Mouse (Mus musculus) brain, embryonic 14.5 days (tissue): ENCODE results near the gene Scamp5. TPM values are rescaled to one million over a fixed set of nuclear protein-coding genes. Genes with fewer than 3 reads are reported as not detected.

Experiments used
- DNase-seq: peaks from one replicate; pipeline ENCODE4 v3.0.0-alpha.2; 2011; ENCODE audit warnings: low read depth
- CTCF ChIP-seq: fragments of 200-500 bp; IDR thresholded peaks from 2 replicates; pipeline ENCODE4 v1.5.1; 2012; ENCODE audit warnings: inconsistent platforms, mild to moderate bottlenecking, moderate library complexity, borderline replicate concordance; ENCODE audit not compliant: insufficient read depth, insufficient read length; ENCODE audit errors: extremely low read depth
- POLR2A ChIP-seq: fragments of 200-500 bp; IDR thresholded peaks from 2 replicates; pipeline ENCODE4 v1.6.1; 2012; ENCODE audit warnings: mild to moderate bottlenecking, inconsistent platforms, borderline replicate concordance; ENCODE audit not compliant: poor library complexity, insufficient read depth, insufficient read length, severe bottlenecking; ENCODE audit errors: extremely low read depth
- polyA plus RNA-seq: library from polyadenylated mRNA; depleted of rRNA; stranded (reverse); fragments of >200 nt; gene quantifications from 2 replicates; pipeline ENCODE4 v1.2.3, GENCODE M21; 2012; rRNA removed

The Scamp5 gene
- polyA plus RNA-seq, 1 experiment = 222 TPM

DNA sequence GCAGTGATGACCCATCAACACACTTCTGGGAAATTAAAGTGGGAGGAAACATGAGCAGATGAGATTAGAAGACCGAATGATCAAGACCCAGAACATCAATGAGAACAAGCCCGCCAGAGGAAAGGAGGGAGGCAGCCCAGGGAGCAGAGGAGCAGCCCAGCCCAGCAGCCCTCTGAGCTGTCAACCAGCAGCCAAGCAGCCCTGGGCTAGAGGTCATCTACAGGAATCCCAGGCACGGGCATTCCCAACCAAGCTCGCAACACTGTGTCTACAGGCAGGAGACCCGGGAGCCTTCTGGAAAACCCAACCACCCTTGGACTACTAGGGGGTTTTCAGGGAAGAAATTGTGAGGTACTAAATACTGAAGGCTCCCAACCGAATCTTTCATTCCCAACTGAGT, 43.8 kb downstream of the Scamp5 start:
- DNase-seq = no peak

DNA sequence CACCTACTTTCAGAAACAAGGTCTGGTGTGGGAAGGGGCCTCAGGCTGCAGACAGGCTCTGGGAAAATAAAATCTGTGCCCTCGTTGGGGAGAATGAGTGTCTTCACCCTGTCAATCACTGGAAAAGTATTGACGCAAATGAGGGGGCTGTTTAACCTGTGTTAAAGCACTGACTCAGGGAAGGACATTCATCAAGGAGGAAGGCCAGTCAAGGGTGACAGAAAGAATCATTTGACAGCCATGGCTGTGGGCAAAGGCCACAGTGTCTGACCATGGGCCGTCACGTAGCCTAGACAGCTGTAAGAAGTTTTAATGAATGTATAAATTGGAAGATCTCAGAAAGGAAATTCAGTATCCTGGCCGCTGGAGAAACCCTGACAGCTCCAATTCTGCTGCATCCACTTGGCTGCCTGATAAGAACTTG, 46.2 kb downstream of the Scamp5 start:
- TF ChIP-seq POLR2A = no peak
- no peak for TF ChIP-seq CTCF
- DNase-seq = no peak

More for the DNA sequence above, 43.8 kb downstream of the Scamp5 start:
- no peak for TF ChIP-seq CTCF
- TF ChIP-seq POLR2A = no peak

DNA sequence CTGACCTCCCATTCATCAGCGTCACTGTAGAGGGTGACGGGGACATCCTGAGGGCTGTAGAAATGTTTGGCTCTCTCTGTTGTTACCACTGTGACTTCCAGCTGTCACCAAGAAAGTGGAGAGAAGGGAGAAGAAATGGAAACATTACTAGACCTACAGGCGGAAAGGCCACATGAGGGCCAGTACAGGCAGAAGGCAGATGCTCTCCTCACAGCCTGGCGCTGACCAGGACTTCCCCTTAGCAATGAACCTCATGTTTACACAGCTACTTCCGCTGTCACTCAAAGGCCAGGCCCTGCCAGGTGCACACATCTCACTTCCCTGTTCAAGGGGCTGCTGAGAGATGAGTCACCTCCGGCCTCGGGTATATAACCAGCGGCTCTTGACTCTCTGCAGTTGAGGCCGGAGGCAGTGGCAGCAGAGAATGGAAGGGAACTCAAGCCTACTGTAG, 46.7 kb downstream of the Scamp5 start:
- TF ChIP-seq POLR2A (no peak), CTCF (no peak)
- peak; percentile 19 for DNase-seq

DNA sequence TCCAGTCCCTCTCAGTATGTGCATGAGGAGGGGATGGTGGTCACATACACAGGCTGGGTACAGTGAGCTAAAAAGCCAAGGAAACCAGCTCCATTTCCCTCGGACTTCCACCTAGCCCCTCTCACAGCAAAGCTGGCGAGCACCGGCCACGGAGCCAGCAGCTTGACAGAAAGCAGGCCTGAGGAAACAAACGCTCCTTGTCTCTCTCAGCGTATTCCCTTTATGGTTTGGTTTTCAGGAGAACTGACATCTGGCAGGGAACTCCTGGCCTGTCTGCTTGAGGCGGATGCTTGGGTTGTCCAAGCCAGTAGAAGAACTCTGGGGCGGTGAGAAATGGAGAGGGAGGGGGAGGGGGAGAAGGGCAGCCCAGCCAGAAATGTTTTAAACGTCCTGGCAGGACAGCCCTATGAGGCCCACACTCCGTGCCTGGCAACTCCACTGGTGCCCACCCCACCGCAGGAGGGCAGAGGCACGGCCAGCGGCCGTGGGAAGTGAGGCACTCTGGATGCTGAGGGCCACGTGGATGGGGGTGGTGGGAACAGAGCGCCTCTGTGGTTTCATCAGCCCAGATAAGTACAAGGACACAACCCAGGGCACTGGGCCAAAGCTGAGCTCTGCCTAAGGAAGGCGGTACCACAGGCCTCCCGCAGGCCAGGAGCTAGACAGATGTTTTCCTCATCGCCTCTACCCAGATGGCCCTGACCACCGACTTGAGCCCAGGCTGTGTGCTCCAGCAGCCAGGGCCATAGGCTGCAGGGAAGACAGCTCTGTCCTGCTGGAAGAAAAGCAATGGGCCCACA, 47.3 kb downstream of the Scamp5 start:
- no peak for TF ChIP-seq POLR2A

DNA sequence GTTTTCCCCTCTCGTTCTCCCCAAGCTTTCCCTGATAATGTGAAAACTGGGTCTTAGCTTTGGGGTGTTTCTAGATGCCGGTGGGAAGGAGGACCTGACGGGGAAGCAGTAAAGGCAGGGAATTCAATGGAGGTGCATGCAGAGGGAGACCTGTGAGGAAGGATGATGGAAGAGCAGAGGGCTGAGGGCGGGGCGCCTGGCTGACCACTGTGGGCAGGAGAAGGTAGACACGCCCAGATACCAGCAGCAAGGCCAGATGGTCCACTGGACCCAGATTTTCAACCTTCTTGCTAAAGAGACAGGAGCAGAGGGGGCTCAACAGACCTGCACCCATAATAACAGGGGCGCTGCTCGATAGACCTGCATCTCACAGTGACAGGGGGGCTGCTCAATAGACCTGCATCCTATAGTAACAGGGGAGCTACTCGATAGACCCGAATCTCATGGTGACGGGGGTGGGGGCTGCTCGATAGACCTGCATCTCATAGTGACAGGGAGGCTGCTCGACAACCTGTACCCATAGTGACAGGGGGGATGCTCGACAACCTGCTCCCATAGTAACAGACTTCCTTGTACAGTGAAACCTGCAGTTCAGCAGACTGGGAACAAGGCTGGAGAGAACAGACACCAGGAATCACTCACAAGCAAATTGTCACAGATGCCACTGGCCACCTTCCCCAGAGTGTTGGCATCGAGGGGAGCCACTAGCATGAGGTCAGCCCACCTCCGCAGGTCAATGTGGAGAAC, 48.2 kb downstream of the Scamp5 start:
- TF ChIP-seq POLR2A = no peak
- TF ChIP-seq CTCF = no peak
- DNase-seq = no peak

More for the DNA sequence above, 47.3 kb downstream of the Scamp5 start:
- peak; percentile 72 for DNase-seq

DNA sequence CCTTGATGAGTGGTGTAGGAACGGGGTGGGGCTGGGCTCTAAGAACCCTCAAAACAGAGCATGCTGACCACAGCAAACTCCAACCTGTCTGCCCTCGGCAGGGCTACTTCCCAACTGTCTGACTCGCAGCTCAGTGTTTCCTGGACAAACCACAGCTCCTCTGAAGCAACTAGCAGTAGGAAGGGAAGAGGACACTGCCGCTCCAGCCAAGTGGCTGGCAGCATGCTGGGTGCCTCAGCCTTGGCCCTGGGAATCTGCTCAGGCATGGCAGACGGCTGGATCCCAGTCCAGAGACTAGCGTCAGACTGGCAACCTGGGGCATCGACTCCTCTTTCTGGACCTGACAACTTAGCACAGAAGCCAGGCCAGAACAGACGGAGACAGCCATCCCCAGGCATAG, 50.5 kb downstream of the Scamp5 start:
- no peak for TF ChIP-seq CTCF
- TF ChIP-seq POLR2A = no peak
- DNase-seq = no peak

DNA sequence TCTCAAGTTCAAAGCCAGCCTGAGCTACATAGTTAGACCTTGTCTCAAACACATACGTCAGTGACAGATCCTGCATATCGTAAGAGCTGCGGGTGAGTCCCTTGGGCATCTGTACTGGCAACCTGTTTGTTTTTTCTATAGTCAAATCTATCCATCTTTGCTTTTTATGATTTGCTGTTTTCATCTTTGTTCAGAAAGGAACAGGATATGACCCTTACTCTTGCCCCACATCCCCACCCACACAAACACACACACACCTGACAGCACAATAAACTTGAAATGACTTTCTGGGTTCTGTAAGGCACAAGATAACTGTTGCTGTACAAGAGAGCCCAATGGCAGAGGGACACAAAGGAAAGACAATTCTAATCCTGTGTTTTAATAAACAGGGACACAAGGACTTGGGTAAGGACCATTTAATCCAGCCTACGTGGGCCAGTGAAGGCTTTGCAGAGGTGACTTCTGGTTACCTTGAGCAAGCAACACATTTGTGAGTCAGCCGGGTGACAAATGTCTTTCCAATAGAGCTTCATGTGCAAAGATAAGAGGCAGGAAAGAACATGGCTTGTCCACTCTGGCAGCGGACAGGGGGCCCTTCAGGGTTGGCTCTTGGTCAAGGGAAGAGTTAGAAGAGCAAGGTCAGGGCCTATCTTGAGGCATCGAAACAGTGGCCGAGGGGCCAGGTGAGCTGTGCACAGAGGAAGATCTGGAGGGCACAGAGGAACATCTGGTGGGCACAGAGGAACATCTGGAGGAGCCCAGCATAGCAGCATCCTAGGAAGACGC, 60.5 kb downstream of the Scamp5 start:
- TF ChIP-seq POLR2A = no peak
- no peak for TF ChIP-seq CTCF
- no peak for DNase-seq

DNA sequence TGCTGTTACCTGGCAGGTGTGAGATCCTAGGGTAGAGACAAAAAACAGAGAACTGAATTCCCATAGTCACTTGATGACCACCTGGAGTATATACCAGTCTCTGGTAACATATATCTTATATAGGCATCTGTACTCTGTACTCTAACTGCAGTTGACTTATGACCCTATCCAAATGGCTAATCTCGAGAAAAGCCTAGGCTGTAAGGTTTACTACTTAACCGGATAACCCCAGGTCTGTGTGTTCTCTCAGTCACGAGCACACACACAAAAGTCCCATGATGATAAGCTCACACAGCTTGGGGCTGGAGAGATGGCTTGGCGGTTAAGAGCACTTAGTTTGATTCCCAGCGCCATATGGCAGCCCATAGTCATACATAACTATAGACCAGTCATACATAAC, 61.5 kb downstream of the Scamp5 start:
- no peak for DNase-seq
- no peak for TF ChIP-seq CTCF

DNA sequence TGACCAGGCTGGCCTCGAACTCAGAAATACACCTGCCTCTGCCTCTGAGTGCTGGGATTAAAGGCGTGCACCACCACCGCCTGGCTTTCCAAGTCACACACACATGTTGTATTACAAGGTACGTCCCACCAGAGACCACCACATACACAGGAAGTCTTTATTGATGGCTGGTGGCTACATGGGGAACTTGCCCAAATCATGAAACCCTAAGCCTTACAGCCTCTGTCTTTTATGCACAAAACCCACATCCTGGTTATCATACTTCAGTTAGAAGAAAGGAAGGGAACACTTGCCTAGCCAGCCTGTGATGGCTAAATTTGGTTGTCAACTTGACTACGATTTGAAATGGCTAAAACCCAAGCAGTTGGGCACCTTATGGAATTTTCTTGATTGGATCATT, 63.8 kb downstream of the Scamp5 start:
- no peak for TF ChIP-seq POLR2A
- TF ChIP-seq CTCF = no peak

DNA sequence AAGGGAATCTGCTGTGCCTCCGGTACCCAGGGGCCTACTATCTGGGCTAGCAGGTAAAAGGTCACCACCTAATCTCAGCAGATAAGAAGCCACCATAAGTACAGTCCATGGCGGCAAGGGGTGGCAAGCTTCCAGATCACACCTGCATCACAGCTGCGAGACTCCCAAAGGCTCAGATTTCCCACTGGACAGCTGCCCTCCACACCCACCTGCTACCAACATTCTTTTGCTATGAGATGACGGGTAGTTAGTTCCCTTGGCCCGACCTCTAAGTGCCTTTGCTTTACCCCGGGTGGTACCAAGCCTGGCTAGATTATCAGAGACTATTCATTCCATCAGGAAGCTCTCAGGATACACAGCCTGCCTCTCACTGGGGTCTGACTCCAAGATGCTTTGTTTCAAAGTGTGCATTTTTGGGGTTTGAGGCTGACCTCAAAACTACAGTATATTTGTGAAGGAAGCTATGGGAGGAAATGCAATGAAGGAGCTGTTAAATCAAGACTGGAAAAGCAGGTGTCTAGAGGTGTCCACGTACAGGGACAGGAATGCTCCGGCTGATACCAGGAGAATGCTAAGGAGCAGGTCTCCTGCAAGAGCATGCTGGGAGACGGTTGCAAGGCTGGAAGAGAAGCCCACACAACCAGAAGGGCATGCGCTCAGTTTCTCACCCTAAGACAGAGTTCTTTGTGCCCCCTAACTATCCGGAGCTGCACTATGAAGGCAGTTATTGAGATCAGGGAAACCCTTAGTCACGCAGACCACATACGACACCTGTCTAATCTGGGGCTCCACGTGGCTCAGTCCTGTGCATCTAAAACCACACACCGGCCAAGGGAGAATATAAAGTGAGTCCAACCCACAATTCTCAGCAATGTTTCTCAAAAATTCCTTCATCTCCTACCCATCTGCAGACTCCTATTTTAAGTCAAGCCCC, 65.3 kb downstream of the Scamp5 start:
- DNase-seq = no peak
- TF ChIP-seq POLR2A (no peak), CTCF (no peak)

More for the DNA sequence above, 63.8 kb downstream of the Scamp5 start:
- DNase-seq = no peak

DNA sequence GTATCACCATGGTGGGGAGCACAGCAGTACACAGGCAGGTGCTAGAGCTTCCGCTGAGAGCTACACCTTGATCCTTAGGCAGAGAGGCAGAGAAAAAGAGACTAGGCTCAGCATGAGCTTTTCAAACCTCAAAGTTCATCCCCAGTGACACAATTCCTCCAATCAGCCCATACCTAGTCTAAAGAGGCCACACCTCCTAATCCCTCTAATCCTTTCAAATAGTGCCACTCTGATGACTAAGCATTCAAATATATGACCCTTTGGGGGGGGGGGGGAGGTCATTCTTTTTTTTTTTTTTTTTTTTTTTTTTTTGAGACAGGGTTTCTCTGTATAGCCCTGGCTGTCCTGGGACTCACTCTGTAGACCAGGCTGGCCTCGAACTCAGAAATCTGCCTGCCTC, 69.1 kb downstream of the Scamp5 start:
- no peak for TF ChIP-seq CTCF
- TF ChIP-seq POLR2A = no peak
- no peak for DNase-seq

DNA sequence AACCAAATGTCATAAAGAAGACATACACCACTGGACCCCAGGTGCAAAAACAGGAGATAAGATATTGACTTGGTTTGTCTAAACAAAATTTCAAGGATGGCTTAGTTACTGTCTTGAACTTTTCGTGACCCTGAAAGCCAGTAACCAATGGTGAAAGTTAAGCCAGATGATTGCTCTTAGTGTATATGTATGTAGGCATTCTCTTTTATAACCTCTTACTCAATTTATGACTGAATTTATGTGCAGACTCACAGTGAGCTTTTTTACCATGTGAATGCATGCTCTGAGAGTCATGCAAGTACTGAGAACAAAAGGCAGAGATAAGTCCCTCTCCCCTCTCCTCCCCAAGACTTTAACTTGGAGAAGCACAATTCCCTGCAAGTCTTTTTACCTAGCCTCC, 75.0 kb downstream of the Scamp5 start:
- DNase-seq = no peak
- TF ChIP-seq CTCF (no peak), POLR2A (no peak)

Other genes with a start within 250 kb of the Scamp5 start
- not detected in 2 replicates for gene Trcg1, start 231.5 kb downstream of the Scamp5 start, polyA plus RNA-seq
- gene 1700017B05Rik, start 205.4 kb downstream of the Scamp5 start, polyA plus RNA-seq = 2.0 and 3.5 TPM in 2 replicates
- 17.9 and 21.1 TPM in 2 replicates for gene Ppcdc, start 27.9 kb downstream of the Scamp5 start, polyA plus RNA-seq
- gene Rpp25, start 36.0 kb upstream of the Scamp5 start, polyA plus RNA-seq = 8.2 and 12.1 TPM in 2 replicates
- 320 and 341 TPM in 2 replicates for gene Cox5a, start 53.2 kb upstream of the Scamp5 start, polyA plus RNA-seq
- gene Fam219b, start 69.5 kb upstream of the Scamp5 start, polyA plus RNA-seq = 12.1 and 12.2 TPM in 2 replicates
- 71.2 and 73.3 TPM in 2 replicates for gene Mpi, start 84.7 kb upstream of the Scamp5 start, polyA plus RNA-seq
- 65.2 and 89.4 TPM in 2 replicates for gene Scamp2, start 92.9 kb upstream of the Scamp5 start, polyA plus RNA-seq
- gene Ulk3, start 121.4 kb upstream of the Scamp5 start, polyA plus RNA-seq = 38.8 and 42.1 TPM in 2 replicates
- 0.29 and 0.49 TPM in 2 replicates for gene Cplx3, start 138.2 kb upstream of the Scamp5 start, polyA plus RNA-seq
- gene Lman1l, start 152.7 kb upstream of the Scamp5 start, polyA plus RNA-seq = 0.04 and 0.12 TPM in 2 replicates
- 84.6 and 138 TPM in 2 replicates for gene Csk, start 185.6 kb upstream of the Scamp5 start, polyA plus RNA-seq
- not detected in 2 replicates for gene Cyp1a2, start 215.6 kb upstream of the Scamp5 start, polyA plus RNA-seq
- 0.13 and 0.14 TPM in 2 replicates for gene Cyp1a1, start 219.9 kb upstream of the Scamp5 start, polyA plus RNA-seq
- gene Edc3, start 240.5 kb upstream of the Scamp5 start, polyA plus RNA-seq = 24.1 and 27.0 TPM in 2 replicates